Mouse (Mus musculus): ENCODE data around the gene Vamp8.
A peak's percentile ranks its signal among the peaks of the same experiment; 100 is the strongest.

Gene Vamp8

DNA sequence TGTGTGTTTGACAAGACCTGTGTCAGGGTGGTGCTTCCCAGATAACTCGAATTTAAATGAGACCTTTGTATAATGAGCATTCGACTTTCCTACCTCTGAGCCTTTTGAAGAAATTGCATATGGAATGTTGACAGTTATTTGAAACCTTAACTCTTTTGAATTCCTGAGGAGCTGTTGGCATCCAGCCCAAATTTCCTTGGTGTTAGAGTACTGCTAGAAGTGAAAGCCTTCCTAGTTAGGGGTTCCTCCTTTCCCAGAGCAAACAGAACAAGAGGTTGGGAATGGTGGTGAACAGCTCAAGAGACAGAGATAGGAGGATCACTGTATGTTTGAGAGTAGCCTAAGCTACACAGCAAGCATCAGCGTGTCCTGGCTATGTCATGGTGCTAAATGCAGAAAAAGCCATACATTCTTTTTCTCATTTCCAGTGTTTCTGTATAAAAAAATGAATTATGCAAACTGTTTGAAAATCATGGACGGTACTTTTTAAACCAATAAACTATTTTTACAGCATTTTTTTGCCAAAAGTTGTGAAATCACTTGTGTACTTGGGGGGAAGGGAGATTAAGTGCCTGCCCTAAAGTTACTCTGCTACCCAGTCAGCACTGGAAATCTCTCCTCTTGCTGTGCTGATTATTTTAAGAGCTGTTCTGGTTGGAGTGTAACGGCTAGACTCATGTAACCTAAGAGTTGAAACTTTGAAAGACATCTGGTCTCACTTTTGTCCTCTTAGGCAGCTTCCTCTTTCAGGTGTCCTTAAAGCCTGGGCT, 37.7 kb downstream of the Vamp8 start:
- DNase-seq (ENCODE audit: low spot score): no peak

DNA sequence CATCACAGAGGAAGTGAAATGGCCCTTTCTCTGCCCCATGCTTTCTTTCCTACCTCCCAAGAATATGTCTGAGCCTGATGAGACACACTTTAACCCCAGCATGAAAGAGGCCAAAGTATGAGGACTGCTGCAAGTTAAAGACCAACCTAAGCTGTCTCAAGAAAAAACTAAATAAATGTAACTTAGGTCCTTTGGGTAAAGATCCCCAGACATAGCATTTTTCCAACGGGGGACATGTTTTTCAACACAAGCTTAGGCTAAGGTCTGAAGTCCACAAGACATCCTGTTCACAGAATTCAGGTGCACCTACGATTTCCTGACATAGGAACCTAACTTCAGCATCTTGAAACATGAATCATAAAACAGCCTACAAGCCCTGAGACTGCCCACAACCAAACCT, 40.3 kb downstream of the Vamp8 start:
- no peak for DNase-seq (ENCODE audit: low spot score)

DNA sequence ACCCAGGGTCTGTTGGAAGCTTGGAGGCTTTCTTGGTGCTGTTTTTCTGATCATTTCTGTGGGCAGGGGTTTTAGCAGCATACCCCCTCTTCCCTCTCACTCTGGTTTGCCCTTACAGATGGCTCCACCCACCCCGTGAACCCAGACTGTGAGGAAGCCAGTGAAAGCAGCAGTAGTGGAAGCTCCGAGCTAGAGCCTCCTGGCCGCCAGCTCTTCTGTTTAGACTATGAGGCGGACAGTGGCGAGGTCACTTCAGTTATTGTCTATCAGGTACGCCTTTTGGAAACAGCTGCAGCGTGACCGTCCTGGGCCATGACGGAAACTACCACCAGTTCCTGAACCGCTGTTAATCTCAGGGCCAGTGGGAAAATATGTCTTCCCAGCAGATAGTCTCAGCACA, 42.1 kb downstream of the Vamp8 start:
- DNase-seq (ENCODE audit: low spot score): no peak

- DNase-seq (ENCODE audit: low spot score): peak; percentile 90
Observed at GRCm38 (mm10) chr6:72347166-72347941, 43.1 kb downstream of the Vamp8 start, which contains the start of gene 0610030E20Rik. Gene 0610030E20Rik, plus strand, starts transcription at chr6:72347317.

- DNase-seq (ENCODE audit: low spot score): no peak
Observed at GRCm38 (mm10) chr6:72346261-72346660, 44.2 kb downstream of the Vamp8 start.

DNA sequence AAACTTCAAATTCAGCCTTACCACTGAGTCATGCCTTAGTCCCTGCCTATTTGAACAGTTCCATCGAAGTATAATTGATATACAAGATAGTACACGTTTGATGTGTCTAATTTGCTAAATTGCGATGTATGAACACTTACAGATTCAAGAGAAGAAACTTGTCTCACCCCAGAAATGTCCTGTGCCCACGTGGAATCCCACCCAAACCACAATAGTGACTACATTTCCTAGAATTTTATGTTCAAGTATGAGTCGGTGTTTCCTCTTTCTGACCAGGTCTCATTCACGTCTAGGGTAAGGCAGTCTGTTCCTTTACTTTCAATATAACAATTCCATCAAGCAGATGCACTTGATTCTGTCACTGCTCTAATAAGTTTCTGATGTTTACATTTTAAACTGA, 44.9 kb downstream of the Vamp8 start:
- DNase-seq (ENCODE audit: low spot score): no peak

DNA sequence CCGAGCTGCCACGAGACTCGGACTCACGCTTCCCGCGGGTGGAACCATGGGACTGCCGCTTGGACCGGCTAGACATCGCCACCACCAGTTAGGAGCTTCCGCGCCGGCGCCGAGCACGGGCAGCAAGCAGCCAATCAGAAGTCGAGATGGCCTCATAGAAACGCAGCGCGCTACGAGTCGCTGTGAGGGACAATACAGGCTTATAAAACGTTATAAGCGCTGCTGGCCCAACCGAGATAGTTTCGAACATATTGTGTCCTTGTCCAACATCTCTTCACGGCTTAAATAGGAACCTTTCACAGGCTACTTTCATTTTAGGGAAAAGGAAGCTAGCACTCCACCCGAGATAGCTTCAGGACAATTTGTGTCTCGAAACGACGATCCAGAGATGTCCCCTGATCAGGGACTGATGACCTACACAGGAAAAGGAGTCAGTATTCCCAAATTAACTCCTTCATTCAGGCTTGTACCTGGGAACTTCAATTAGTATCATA, 45.4 kb downstream of the Vamp8 start, which contains the start of gene Usp39:
TSS of gene Usp39 (minus strand) at position 111 of the 494 bp plus-strand sequence.
- DNase-seq (ENCODE audit: low spot score): peak; percentile 99

GRCm38 (mm10) chr6:72344396-72345073, 46.0 kb downstream of the Vamp8 start:
- no peak for DNase-seq (ENCODE audit: low spot score)

- DNase-seq (ENCODE audit: low spot score): no peak
Observed at GRCm38 (mm10) chr6:72340481-72340880, 50.0 kb downstream of the Vamp8 start.

Measured in embryo, embryonic 10 days (tissue).